Mouse (Mus musculus) hematopoietic multipotent progenitor cell, adult 10-12 weeks (in vitro differentiated cells): Measurements from ENCODE around the gene Ndrg3. TPM values are rescaled to one million over a fixed set of nuclear protein-coding genes. Genes with fewer than 3 reads are reported as not detected.

Source experiments
- polyA plus RNA-seq: library from polyadenylated mRNA; stranded (reverse); fragments of >175 nt; gene quantifications from 2 replicates; pipeline ENCODE4 v1.2.3, GENCODE M21; 2012; ENCODE audit warnings: low replicate concordance

Ndrg3 gene
- 3.8 and 7.1 TPM in 2 replicates for polyA plus RNA-seq

DNA sequence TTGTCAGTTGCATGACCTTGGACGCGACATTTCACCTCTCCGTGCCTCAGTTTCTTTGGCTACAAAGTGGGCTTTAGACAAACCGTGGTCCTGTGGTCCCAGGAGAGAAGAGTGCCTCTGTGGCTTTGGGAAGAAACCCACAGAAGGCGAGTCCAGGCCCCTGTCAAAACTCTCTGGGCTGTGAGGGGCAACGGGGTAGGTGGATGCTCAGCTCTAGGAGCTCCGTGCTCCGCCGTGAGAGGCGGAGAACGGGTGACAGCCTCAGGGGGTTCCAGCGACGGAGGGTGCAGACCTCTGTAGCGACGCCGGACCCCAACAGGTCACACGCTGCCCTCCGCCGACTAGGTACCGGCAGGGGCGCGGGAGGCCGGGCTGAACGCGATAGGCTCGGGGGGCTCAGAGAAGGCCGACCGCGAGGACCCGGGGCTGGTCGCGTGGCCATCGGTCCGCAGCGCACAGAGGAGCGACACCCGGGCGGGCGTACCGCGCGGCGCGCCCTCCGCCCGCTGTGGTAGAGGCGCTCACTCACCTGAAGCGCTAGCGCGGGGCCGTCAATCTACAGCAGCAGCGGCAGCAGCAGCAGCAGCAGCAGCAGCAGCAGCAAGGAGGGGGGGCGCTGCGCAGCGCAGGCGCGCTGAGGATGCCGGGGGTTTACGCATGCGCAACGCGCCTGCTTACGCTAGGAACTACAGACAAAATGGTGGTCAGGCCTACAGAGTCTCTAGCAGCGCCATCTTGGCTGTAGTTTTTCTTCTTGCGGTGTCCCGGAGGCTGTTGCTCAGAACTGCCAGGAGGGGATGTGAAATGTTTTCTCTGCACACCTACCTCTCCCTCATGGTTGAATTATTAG lies at the start of gene Ndrg3:
TSS of gene Ndrg3 (minus strand) at position 587 of the 850 bp plus-strand sequence.

GRCm38 (mm10) chr2:157006511-157007233 lies 14.8 kb upstream of the Ndrg3 start, which contains the start of gene Dsn1:
Gene Dsn1, minus strand, starts transcription at chr2:157007154.

DNA sequence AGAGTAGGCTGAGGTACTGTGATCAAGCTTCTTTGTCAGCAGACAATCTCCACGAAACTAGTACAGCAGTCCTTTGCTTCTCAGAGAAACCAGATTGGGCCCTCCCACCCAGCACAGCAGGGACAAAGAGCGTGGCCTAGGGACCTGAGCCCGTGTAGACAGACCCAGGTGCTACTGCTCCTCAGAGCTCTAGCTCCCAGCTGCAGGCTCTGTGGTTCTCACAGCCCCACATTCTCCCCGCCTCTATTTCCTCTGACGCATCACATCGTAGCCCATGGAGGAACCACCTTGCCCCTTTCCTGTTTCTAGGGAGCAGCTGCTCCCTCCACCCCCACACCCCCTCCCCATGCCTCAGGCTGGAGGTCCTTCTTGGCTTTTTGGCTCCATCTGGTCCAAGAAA lies 104.8 kb downstream of the Ndrg3 start, which contains the start of gene Sla2:
TSS of gene Sla2 (minus strand) at position 176 of the 400 bp plus-strand sequence.

Other genes starting within 250 kb of the Ndrg3 start
- gene Myl9, start 216.6 kb downstream of the Ndrg3 start, polyA plus RNA-seq: 7.5 and 9.6 TPM in 2 replicates
- gene Tgif2, start 152.0 kb downstream of the Ndrg3 start, polyA plus RNA-seq: 21.4 and 24.7 TPM in 2 replicates
- 1.2 and 1.7 TPM in 2 replicates for gene 4930518I15Rik, start 134.1 kb downstream of the Ndrg3 start, polyA plus RNA-seq
- gene Rab5if, start 128.9 kb downstream of the Ndrg3 start, polyA plus RNA-seq: 34.4 and 42.2 TPM in 2 replicates
- 9.1 and 17.6 TPM in 2 replicates for gene Sla2, start 104.9 kb downstream of the Ndrg3 start, polyA plus RNA-seq
- 0.98 and 1.1 TPM in 2 replicates for gene Dsn1, start 15.1 kb upstream of the Ndrg3 start, polyA plus RNA-seq
- gene Soga1, start 87.2 kb upstream of the Ndrg3 start, polyA plus RNA-seq: 4.9 and 12.2 TPM in 2 replicates
- not detected in 2 replicates for gene Tldc2, start 95.0 kb upstream of the Ndrg3 start, polyA plus RNA-seq
- gene Samhd1, start 143.2 kb upstream of the Ndrg3 start, polyA plus RNA-seq: 57.8 and 146 TPM in 2 replicates
- 4.4 and 5.2 TPM in 2 replicates for gene Rbl1, start 212.5 kb upstream of the Ndrg3 start, polyA plus RNA-seq